Mouse (Mus musculus) ZHBTc4 (cell line): ENCODE measurements around the gene Dkk2.

Experiments used
- DNase-seq: peaks from one replicate; pipeline ENCODE4 v3.0.0-alpha.2; 2011; ENCODE audit warnings: low read depth, low spot score

The Dkk2 gene

GRCm38 (mm10) chr3:132125227-132125740 is 40.2 kb downstream of the Dkk2 start:
- DNase-seq, result no peak

- DNase-seq, result no peak
Measured at GRCm38 (mm10) chr3:132129730-132130274, 44.7 kb downstream of the Dkk2 start.

- no peak for DNase-seq
Measured at GRCm38 (mm10) chr3:132130781-132131180, 45.7 kb downstream of the Dkk2 start.

- DNase-seq, result no peak
Measured at GRCm38 (mm10) chr3:132131939-132132338, 46.8 kb downstream of the Dkk2 start.

GRCm38 (mm10) chr3:132134502-132134901 is 49.4 kb downstream of the Dkk2 start:
- DNase-seq, result no peak

GRCm38 (mm10) chr3:132137802-132138378 is 52.8 kb downstream of the Dkk2 start:
- no peak for DNase-seq

GRCm38 (mm10) chr3:132141031-132141430 is 55.9 kb downstream of the Dkk2 start:
- no peak for DNase-seq

- DNase-seq, result no peak
Measured at GRCm38 (mm10) chr3:132149446-132150025, 64.4 kb downstream of the Dkk2 start.

- no peak for DNase-seq
Measured at GRCm38 (mm10) chr3:132158817-132159216, 73.7 kb downstream of the Dkk2 start.

GRCm38 (mm10) chr3:132168911-132169310 is 83.8 kb downstream of the Dkk2 start:
- DNase-seq, result no peak

GRCm38 (mm10) chr3:132186888-132187552 is 101.9 kb downstream of the Dkk2 start:
- no peak for DNase-seq

GRCm38 (mm10) chr3:132201950-132202349 is 116.9 kb downstream of the Dkk2 start:
- DNase-seq, result no peak

GRCm38 (mm10) chr3:132202665-132203064 is 117.6 kb downstream of the Dkk2 start:
- no peak for DNase-seq

- peak; percentile 66 for DNase-seq
Measured at GRCm38 (mm10) chr3:132207469-132207868, 122.4 kb downstream of the Dkk2 start.

GRCm38 (mm10) chr3:132211260-132211659 is 126.2 kb downstream of the Dkk2 start:
- no peak for DNase-seq

GRCm38 (mm10) chr3:132219977-132220487 is 134.9 kb downstream of the Dkk2 start:
- DNase-seq, result no peak

- no peak for DNase-seq
Measured at GRCm38 (mm10) chr3:132227622-132228021, 142.5 kb downstream of the Dkk2 start.
